Mouse (Mus musculus): Measurements from ENCODE around the gene Cdon.

Gene Cdon

GRCm38 (mm10) chr9:35539001-35539750, 118.2 kb downstream of the Cdon start:
- DNase-seq (ENCODE audit: low spot score in 2 of 2): no peak

GRCm38 (mm10) chr9:35541024-35541423, 120.1 kb downstream of the Cdon start:
- no peak for DNase-seq (ENCODE audit: low spot score in 2 of 2)

GRCm38 (mm10) chr9:35541488-35541887, 120.6 kb downstream of the Cdon start:
- DNase-seq (ENCODE audit: low spot score in 2 of 2): peak; percentile 51 to 78

- no peak for DNase-seq (ENCODE audit: low spot score in 2 of 2)
These were observed 121.0 kb downstream of the Cdon start for GRCm38 (mm10) chr9:35541941-35542340.

GRCm38 (mm10) chr9:35543099-35543860, 122.4 kb downstream of the Cdon start:
- no peak for DNase-seq (ENCODE audit: low spot score in 2 of 2)

- DNase-seq (ENCODE audit: low spot score in 2 of 2): no peak
These were observed 123.7 kb downstream of the Cdon start for GRCm38 (mm10) chr9:35544666-35545065.

- DNase-seq (ENCODE audit: low spot score in 2 of 2): no peak
These were observed 124.8 kb downstream of the Cdon start for GRCm38 (mm10) chr9:35545704-35546103.

- DNase-seq (ENCODE audit: low spot score in 2 of 2): no peak
These were observed 125.8 kb downstream of the Cdon start for GRCm38 (mm10) chr9:35546745-35547144.

- no peak for DNase-seq (ENCODE audit: low spot score in 2 of 2)
These were observed 127.5 kb downstream of the Cdon start for GRCm38 (mm10) chr9:35548455-35548854.

- DNase-seq (ENCODE audit: low spot score in 2 of 2): no peak
These were observed 135.7 kb downstream of the Cdon start for GRCm38 (mm10) chr9:35556494-35557102.
